Mouse (Mus musculus): Measurements from ENCODE around the gene Prps1l1. TPM values are rescaled to one million over a fixed set of nuclear protein-coding genes. Genes with fewer than 3 reads are reported as not detected.
A peak's percentile ranks its signal among the peaks of the same experiment; 100 is the strongest.

The Prps1l1 gene
- polyA plus RNA-seq, 1 experiment = not detected

DNA sequence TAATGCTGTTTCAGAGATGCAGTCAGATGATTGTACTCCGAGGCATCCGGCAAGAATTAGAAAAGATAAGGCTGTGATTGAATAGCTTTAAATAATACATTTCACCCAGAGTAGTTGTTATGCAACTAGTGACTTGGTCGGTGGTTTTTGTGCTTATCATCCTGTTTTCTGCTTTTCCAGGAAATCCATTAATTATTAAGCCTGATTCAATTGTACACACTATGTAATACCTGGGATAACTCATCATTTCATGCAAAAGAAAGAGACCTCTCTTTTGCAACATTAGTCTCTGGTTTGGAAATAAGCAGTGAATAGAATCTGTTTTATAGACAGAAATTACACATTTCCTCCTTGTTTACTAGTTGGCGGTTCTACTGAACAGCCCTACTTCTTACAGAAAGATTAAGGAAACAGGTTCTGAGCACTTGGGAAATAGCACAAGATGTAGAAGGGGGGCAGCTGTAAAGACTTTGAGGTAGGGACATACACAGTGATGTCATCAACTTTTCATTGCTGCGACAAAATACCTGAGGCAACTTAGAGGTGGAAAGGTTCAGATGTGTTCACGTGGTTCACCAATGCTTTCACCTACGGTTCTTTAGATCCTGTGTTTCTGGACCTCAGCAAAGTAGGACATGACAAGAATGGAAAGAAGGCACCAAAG is 5.1 kb downstream of the Prps1l1 start:
- Histone ChIP-seq H3K4me3 (ENCODE audit: insufficient read depth, poor library complexity, severe bottlenecking) (no peak overlapping the region), H3K79me3 (ENCODE audit: low read depth) (no peaks in the 10 kb centered on the region), H3K27me3 (ENCODE audit: control insufficient read depth, insufficient read depth, insufficient read length) (no peaks in the 10 kb centered on the region), H3K36me3 (ENCODE audit: control insufficient read depth, insufficient read depth) (no peaks in the 10 kb centered on the region), H3K79me2 (ENCODE audit: control insufficient read depth, insufficient read depth) (no peaks in the 10 kb centered on the region), H3ac (ENCODE audit: control insufficient read depth, insufficient read length, low read depth) (no peak overlapping the region)
- TF ChIP-seq MYOG (IDR thresholded peaks at IDR 0.05; ENCODE audit: control insufficient read depth, extremely low read depth, insufficient read length) (no peak), MYOD1 (IDR thresholded peaks at IDR 0.05; ENCODE audit: control insufficient read depth, insufficient read length, low read depth) (no peak), MAX (IDR thresholded peaks at IDR 0.05) (no peak), FOSL1 (IDR thresholded peaks at IDR 0.05; ENCODE audit: insufficient read depth, low read length, poor library complexity, severe bottlenecking) (no peak), CEBPB (IDR thresholded peaks at IDR 0.05; ENCODE audit: low read depth) (no peak), USF1 (IDR thresholded peaks at IDR 0.05; ENCODE audit: low read depth) (no peak), CTCF (IDR thresholded peaks at IDR 0.05; ENCODE audit: control insufficient read depth, insufficient read depth, insufficient read length) (no peak)

DNA sequence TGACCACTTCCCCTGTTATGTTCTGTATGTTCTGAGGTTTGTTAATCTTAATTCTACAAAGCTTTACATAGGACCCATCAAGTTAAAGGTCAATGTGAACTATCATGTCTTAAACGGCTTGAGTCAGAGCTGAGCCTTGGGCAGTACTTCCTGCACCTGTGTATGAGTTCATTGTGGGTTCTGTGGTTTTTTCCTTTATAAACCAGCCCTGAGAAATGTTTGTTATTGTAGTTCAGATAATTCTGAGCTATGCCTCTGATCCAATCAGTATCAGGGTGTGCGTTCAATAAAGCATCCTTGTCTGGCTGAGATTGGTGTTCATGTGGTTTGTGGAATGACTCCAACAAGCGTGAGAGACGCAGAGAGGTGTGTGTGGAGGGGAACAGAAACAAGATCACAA is 5.8 kb downstream of the Prps1l1 start:
- H3K79me3 ChIP-seq (ENCODE audit: low read depth) = no peaks in the 10 kb centered on the region
- no peak overlapping the region for H3K4me3 ChIP-seq (ENCODE audit: insufficient read depth, poor library complexity, severe bottlenecking)
- H3K36me3 ChIP-seq (ENCODE audit: control insufficient read depth, insufficient read depth) = no peaks in the 10 kb centered on the region
- H3K27me3 ChIP-seq (ENCODE audit: control insufficient read depth, insufficient read depth, insufficient read length) = no peaks in the 10 kb centered on the region
- TF ChIP-seq CTCF (IDR thresholded peaks at IDR 0.05; ENCODE audit: control insufficient read depth, insufficient read depth, insufficient read length) (no peak), MAX (IDR thresholded peaks at IDR 0.05) (no peak), MYOD1 (IDR thresholded peaks at IDR 0.05; ENCODE audit: control insufficient read depth, insufficient read length, low read depth) (peak; percentile 65), CEBPB (IDR thresholded peaks at IDR 0.05; ENCODE audit: low read depth) (no peak), USF1 (IDR thresholded peaks at IDR 0.05; ENCODE audit: low read depth) (no peak)
- H3ac ChIP-seq (ENCODE audit: control insufficient read depth, insufficient read length, low read depth) = no peak overlapping the region
- H3K79me2 ChIP-seq (ENCODE audit: control insufficient read depth, insufficient read depth) = no peaks in the 10 kb centered on the region

DNA sequence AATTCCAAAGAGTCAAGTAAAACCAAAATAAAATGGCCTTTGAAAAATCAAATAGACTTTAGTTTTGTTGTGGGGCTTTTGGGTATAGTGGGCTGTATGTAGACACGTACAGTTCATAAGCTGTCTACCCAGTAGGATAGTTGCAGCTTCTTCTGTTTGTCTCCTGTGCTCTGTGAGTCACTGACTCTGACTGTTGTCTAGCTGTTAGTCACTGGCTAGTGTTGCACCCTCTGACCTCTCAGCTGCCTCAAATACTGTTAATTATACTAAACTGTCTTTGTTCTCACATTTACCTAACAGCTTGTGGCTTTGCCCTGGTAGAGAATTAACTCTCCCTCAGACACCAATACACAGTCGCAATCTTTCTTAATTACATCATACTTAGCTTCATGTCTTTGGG is 7.3 kb downstream of the Prps1l1 start:
- TF ChIP-seq CTCF (IDR thresholded peaks at IDR 0.05; ENCODE audit: control insufficient read depth, insufficient read depth, insufficient read length) = no peak
- no peak for TF ChIP-seq MAX (IDR thresholded peaks at IDR 0.05)
- peak; percentile 74 for TF ChIP-seq FOSL1 (IDR thresholded peaks at IDR 0.05; ENCODE audit: insufficient read depth, low read length, poor library complexity, severe bottlenecking)
- TF ChIP-seq USF1 (IDR thresholded peaks at IDR 0.05; ENCODE audit: low read depth) = no peak
- TF ChIP-seq MYOD1 (IDR thresholded peaks at IDR 0.05; ENCODE audit: control insufficient read depth, insufficient read length, low read depth) = peak; percentile 75
- TF ChIP-seq MYOG (IDR thresholded peaks at IDR 0.05; ENCODE audit: control insufficient read depth, extremely low read depth, insufficient read length) = no peak
- TF ChIP-seq CEBPB (IDR thresholded peaks at IDR 0.05; ENCODE audit: low read depth) = no peak
- Histone ChIP-seq H3K79me2 (ENCODE audit: control insufficient read depth, insufficient read depth) (no peaks in the 10 kb centered on the region), H3ac (ENCODE audit: control insufficient read depth, insufficient read length, low read depth) (no peak overlapping the region), H3K4me3 (ENCODE audit: insufficient read depth, poor library complexity, severe bottlenecking) (no peak overlapping the region), H3K79me3 (ENCODE audit: low read depth) (no peaks in the 10 kb centered on the region), H3K27me3 (ENCODE audit: control insufficient read depth, insufficient read depth, insufficient read length) (no peaks in the 10 kb centered on the region), H3K36me3 (ENCODE audit: control insufficient read depth, insufficient read depth) (no peaks in the 10 kb centered on the region)

DNA sequence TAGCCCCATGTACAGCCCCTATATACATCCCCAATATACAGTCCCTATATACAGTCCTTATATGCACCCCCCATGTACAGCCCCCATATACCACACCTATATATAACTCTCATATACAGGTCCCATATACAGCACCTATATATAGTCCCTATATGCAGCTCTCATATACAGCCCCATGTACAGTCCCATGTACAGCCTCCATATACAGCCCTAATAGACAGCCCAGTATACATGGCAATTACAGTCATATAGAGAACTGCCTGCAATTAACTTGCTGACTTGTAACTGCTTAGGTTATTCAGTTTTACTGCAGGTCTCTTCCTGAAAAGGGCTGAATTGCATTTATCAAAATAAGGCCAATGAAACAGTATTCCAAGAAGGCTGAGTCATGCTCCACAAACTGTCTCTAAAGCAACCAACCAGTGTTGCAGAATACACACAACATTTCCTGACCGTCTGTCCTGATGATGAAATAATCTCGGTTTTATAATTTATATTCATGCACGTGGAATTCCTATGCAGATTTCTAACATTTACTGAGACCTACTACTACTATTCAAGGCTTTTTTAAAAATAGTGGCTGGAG is 13.1 kb downstream of the Prps1l1 start:
- no peaks in the 10 kb centered on the region for H3K79me3 ChIP-seq (ENCODE audit: low read depth)
- H3K4me3 ChIP-seq (ENCODE audit: insufficient read depth, poor library complexity, severe bottlenecking) = no peak overlapping the region
- no peaks in the 10 kb centered on the region for H3K27me3 ChIP-seq (ENCODE audit: control insufficient read depth, insufficient read depth, insufficient read length)
- no peaks in the 10 kb centered on the region for H3K36me3 ChIP-seq (ENCODE audit: control insufficient read depth, insufficient read depth)
- no peaks in the 10 kb centered on the region for H3K79me2 ChIP-seq (ENCODE audit: control insufficient read depth, insufficient read depth)
- TF ChIP-seq MYOG (IDR thresholded peaks at IDR 0.05; ENCODE audit: control insufficient read depth, extremely low read depth, insufficient read length) = no peak
- TF ChIP-seq CEBPB (IDR thresholded peaks at IDR 0.05; ENCODE audit: low read depth) = peak; percentile 44
- H3ac ChIP-seq (ENCODE audit: control insufficient read depth, insufficient read length, low read depth) = no peak overlapping the region

DNA sequence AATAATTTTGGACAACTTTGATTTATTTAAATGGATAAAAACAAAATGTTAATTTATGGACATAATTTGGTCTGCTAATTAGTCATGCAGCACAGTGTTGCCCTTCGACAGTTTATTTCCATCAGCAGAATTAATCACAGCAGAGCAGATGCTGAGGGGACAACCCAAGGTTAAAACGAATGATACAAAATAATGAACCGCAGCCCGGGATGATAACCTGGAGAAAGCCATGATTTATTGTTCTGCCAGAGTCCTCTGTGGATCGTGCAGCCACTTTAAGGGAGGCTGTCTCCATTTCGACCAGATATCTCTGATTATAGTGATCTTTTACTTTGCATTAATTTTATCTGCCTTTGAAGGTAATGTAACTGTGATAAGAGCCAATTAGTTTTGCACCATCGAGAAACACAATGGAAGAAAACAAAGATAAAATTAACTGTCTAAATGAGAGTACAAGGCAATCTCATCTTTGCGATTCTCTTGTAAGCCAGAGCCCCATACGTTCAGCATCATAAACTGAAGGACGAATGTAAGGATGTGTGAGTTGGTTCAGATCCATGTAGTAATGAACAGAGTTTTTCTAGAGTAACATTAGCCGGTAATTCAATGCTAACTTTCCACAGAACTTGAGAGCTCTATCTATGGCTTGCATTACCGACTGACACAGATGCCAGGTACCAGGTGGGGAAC is 14.4 kb downstream of the Prps1l1 start:
- H3K4me3 ChIP-seq (ENCODE audit: insufficient read depth, poor library complexity, severe bottlenecking) = no peak overlapping the region
- no peaks in the 10 kb centered on the region for H3K36me3 ChIP-seq (ENCODE audit: control insufficient read depth, insufficient read depth)
- no peaks in the 10 kb centered on the region for H3K27me3 ChIP-seq (ENCODE audit: control insufficient read depth, insufficient read depth, insufficient read length)
- H3K79me3 ChIP-seq (ENCODE audit: low read depth) = no peaks in the 10 kb centered on the region
- TF ChIP-seq FOSL1 (IDR thresholded peaks at IDR 0.05; ENCODE audit: insufficient read depth, low read length, poor library complexity, severe bottlenecking) (no peak), CTCF (IDR thresholded peaks at IDR 0.05; ENCODE audit: control insufficient read depth, insufficient read depth, insufficient read length) (no peak), USF1 (IDR thresholded peaks at IDR 0.05; ENCODE audit: low read depth) (no peak), MYOD1 (IDR thresholded peaks at IDR 0.05; ENCODE audit: control insufficient read depth, insufficient read length, low read depth) (no peak), CEBPB (IDR thresholded peaks at IDR 0.05; ENCODE audit: low read depth) (no peak), MAX (IDR thresholded peaks at IDR 0.05) (no peak), MYOG (IDR thresholded peaks at IDR 0.05; ENCODE audit: control insufficient read depth, extremely low read depth, insufficient read length) (no peak)
- no peaks in the 10 kb centered on the region for H3K79me2 ChIP-seq (ENCODE audit: control insufficient read depth, insufficient read depth)
- no peak overlapping the region for H3ac ChIP-seq (ENCODE audit: control insufficient read depth, insufficient read length, low read depth)
